Mouse (Mus musculus) forebrain, postnatal 0 days (tissue): ENCODE data around the gene Tenm4. TPM values are rescaled to one million over a fixed set of nuclear protein-coding genes. Genes with fewer than 3 reads are reported as not detected.

Source experiments
- ATAC-seq: fragments of 200-750 bp; cut with Nextera tagmentation; 2 replicates; pipeline ENCODE4 v1.8.0; 2017; ENCODE audit warnings: mild to moderate bottlenecking, moderate library complexity
- DNase-seq: peaks from one replicate; pipeline ENCODE4 v3.0.0-alpha.2; 2015
- H3K27ac ChIP-seq: fragments of 300-500 bp; sonication (generic); 2 replicates; pipeline ENCODE4 v1.5.1; 2014; ENCODE audit warnings: low read depth, mild to moderate bottlenecking, antibody characterized with exemption, low read length, moderate library complexity, mixed read lengths
- H3K27me3 ChIP-seq: fragments of 300-500 bp; sonication (generic); 2 replicates; pipeline ENCODE4 v1.6.1; 2014; ENCODE audit warnings: mild to moderate bottlenecking, low read length, mixed read lengths; ENCODE audit not compliant: insufficient read depth
- H3K36me3 ChIP-seq: fragments of 300-500 bp; sonication (generic); 2 replicates; pipeline ENCODE4 v1.6.1; 2014; ENCODE audit warnings: mild to moderate bottlenecking, moderate library complexity; ENCODE audit not compliant: insufficient read depth
- H3K4me1 ChIP-seq: fragments of 300-500 bp; sonication (generic); 2 replicates; pipeline ENCODE4 v1.6.1; 2014; ENCODE audit warnings: antibody characterized with exemption; ENCODE audit not compliant: insufficient read depth
- H3K4me2 ChIP-seq: fragments of 300-500 bp; sonication (generic); 2 replicates; pipeline ENCODE4 v1.6.1; 2014; ENCODE audit warnings: low read depth, mild to moderate bottlenecking, moderate library complexity
- H3K4me3 ChIP-seq: fragments of 300-500 bp; sonication (generic); 2 replicates; pipeline ENCODE4 v1.5.1; 2014; ENCODE audit warnings: low read depth, low read length, mixed read lengths
- H3K9ac ChIP-seq: fragments of 300-500 bp; sonication (generic); 2 replicates; pipeline ENCODE4 v1.6.1; 2014; ENCODE audit warnings: mild to moderate bottlenecking
- H3K9me3 ChIP-seq: fragments of 300-500 bp; sonication (generic); 2 replicates; pipeline ENCODE4 v1.6.1; 2016; ENCODE audit warnings: low read length
- CTCF ChIP-seq: sonication (generic); IDR thresholded peaks from 2 replicates; pipeline ENCODE4 v1.5.1; 2016; ENCODE audit warnings: antibody characterized with exemption, control low read depth, low read depth
- WGBS: fragments of 180-500 bp; shearing (Covaris S2); extraction: QIAGEN DNeasy Blood & Tissue Kit; methylation state at CpG from one replicate; pipeline ENCODE4 v1.1.7; 2014; 5-methylcytosine and 5-hydroxymethylcytosine counted together
- polyA plus RNA-seq: library from polyadenylated mRNA; unstranded; fragments of >200 nt; fragmentation: Nextera tagmentation; extraction: Ambion mirVana; gene quantifications from 2 replicates; pipeline ENCODE4 v1.2.1, GENCODE M21; 2015
- total RNA-seq: library from RNA; depleted of rRNA; stranded (reverse); fragments of >200 nt; gene quantifications from 2 replicates; pipeline ENCODE4 v1.2.3, GENCODE M21; 2014

The Tenm4 gene
- total and polyA plus RNA-seq, 2 experiments from 2014 or later: 50.6 to 69.5 TPM

- Histone ChIP-seq H3K27me3 (no peaks in the 10 kb centered on the region), H3K9me3 (no peaks in the 10 kb centered on the region), H3K36me3 (no peaks in the 10 kb centered on the region; the same call in 1 of the 2 replicates), H3K27ac (no peak overlapping the region), H3K4me1 (no peaks in the 10 kb centered on the region), H3K4me2 (no peak overlapping the region), H3K9ac (no peak overlapping the region), H3K4me3 (no peak overlapping the region)
- DNase-seq (peak; percentile 41), ATAC-seq (peak; percentile 20; the same call in 1 of the 2 replicates)
- WGBS: 62% methylated on average over 2 of the region's 2 CpGs
- no peak for TF ChIP-seq CTCF
Measured at GRCm38 (mm10) chr7:96457891-96458290, 286.8 kb downstream of the Tenm4 start.

- no peak overlapping the region for H3K27ac ChIP-seq
- no peak overlapping the region for H3K9ac ChIP-seq
- TF ChIP-seq CTCF: no peak
- no peaks in the 10 kb centered on the region for H3K27me3 ChIP-seq
- no peak overlapping the region for H3K4me2 ChIP-seq
- ATAC-seq: no peak
- no peaks in the 10 kb centered on the region; the same call in 1 of the 2 replicates for H3K36me3 ChIP-seq
- H3K4me1 ChIP-seq: no peaks in the 10 kb centered on the region
- H3K9me3 ChIP-seq: no peaks in the 10 kb centered on the region
- 43% methylated on average over 6 of the region's 6 CpGs for WGBS
- H3K4me3 ChIP-seq: no peak overlapping the region
- DNase-seq: no peak
Measured at GRCm38 (mm10) chr7:96458992-96459391, 287.9 kb downstream of the Tenm4 start.

GRCm38 (mm10) chr7:96466761-96467160, 295.7 kb downstream of the Tenm4 start:
- no peak for ATAC-seq
- H3K4me2 ChIP-seq: no peak overlapping the region
- 86% methylated on average over 3 of the region's 3 CpGs for WGBS
- no peak overlapping the region for H3K27ac ChIP-seq
- TF ChIP-seq CTCF: no peak
- H3K4me1 ChIP-seq: peaks cover 5% of the 10 kb centered on the region; the same call in 1 of the 2 replicates
- H3K9ac ChIP-seq: no peak overlapping the region
- H3K36me3 ChIP-seq: no peaks in the 10 kb centered on the region
- H3K4me3 ChIP-seq: no peak overlapping the region
- no peaks in the 10 kb centered on the region for H3K27me3 ChIP-seq
- DNase-seq: no peak
- no peaks in the 10 kb centered on the region for H3K9me3 ChIP-seq

- Histone ChIP-seq H3K36me3 (no peaks in the 10 kb centered on the region), H3K9ac (no peak overlapping the region), H3K27me3 (no peaks in the 10 kb centered on the region), H3K4me2 (no peak overlapping the region), H3K9me3 (0 out of 2 replicates have a peak, but pooled peaks cover 4% of the 10 kb centered on the region), H3K27ac (no peak overlapping the region), H3K4me3 (no peak overlapping the region), H3K4me1 (peaks cover 5% of the 10 kb centered on the region; the same call in 1 of the 2 replicates)
- no peak for TF ChIP-seq CTCF
- 55% methylated on average over 6 of the region's 6 CpGs for WGBS
- DNase-seq: peak; percentile 31
- no peak for ATAC-seq
Measured at GRCm38 (mm10) chr7:96470821-96471220, 299.8 kb downstream of the Tenm4 start.

- DNase-seq: peak; percentile 93
- peak; percentile 95 for ATAC-seq
- H3K27ac ChIP-seq: peak overlapping the region; percentile 58
- peaks cover 5% of the 10 kb centered on the region; the same call in 1 of the 2 replicates for H3K4me1 ChIP-seq
- 40% methylated on average over 11 of the region's 11 CpGs for WGBS
- TF ChIP-seq CTCF: no peak
- H3K9me3 ChIP-seq: 0 out of 2 replicates have a peak, but pooled peaks cover 4% of the 10 kb centered on the region
- H3K27me3 ChIP-seq: no peaks in the 10 kb centered on the region
- H3K9ac ChIP-seq: no peak overlapping the region
- H3K36me3 ChIP-seq: no peaks in the 10 kb centered on the region
- H3K4me3 ChIP-seq: no peak overlapping the region
- no peak overlapping the region for H3K4me2 ChIP-seq
Measured at GRCm38 (mm10) chr7:96474560-96475089, 303.6 kb downstream of the Tenm4 start.

GRCm38 (mm10) chr7:96476987-96477613, 306.1 kb downstream of the Tenm4 start:
- no peaks in the 10 kb centered on the region for H3K4me1 ChIP-seq
- TF ChIP-seq CTCF: no peak
- H3K27ac ChIP-seq: no peak overlapping the region
- no peaks in the 10 kb centered on the region for H3K27me3 ChIP-seq
- H3K36me3 ChIP-seq: no peaks in the 10 kb centered on the region
- H3K4me2 ChIP-seq: no peak overlapping the region
- no peak overlapping the region for H3K9ac ChIP-seq
- DNase-seq: no peak
- ATAC-seq: no peak
- 88% methylated on average over 6 of the region's 6 CpGs for WGBS
- H3K4me3 ChIP-seq: no peak overlapping the region
- 0 out of 2 replicates have a peak, but pooled peaks cover 4% of the 10 kb centered on the region for H3K9me3 ChIP-seq

GRCm38 (mm10) chr7:96479139-96479538, 308.1 kb downstream of the Tenm4 start:
- Histone ChIP-seq H3K36me3 (no peaks in the 10 kb centered on the region), H3K4me1 (no peaks in the 10 kb centered on the region), H3K27ac (no peak overlapping the region), H3K9ac (no peak overlapping the region), H3K9me3 (no peaks in the 10 kb centered on the region), H3K4me2 (no peak overlapping the region), H3K4me3 (no peak overlapping the region), H3K27me3 (no peaks in the 10 kb centered on the region)
- DNase-seq: no peak
- ATAC-seq: no peak
- TF ChIP-seq CTCF: no peak
- 71% methylated on average over 6 of the region's 6 CpGs for WGBS
